Mouse (Mus musculus) hindbrain, embryonic 12.5 days (tissue): ENCODE measurements around the gene Mettl13. TPM values are rescaled to one million over a fixed set of nuclear protein-coding genes. Genes with fewer than 3 reads are reported as not detected.
A peak's percentile ranks its signal among the peaks of the same experiment; 100 is the strongest.

Experiments
- ATAC-seq: fragments of 200-750 bp; cut with Nextera tagmentation; 2 replicates; pipeline ENCODE4 v1.8.0; 2017; ENCODE audit warnings: moderate TSS enrichment; ENCODE audit not compliant: low FRiP score
- H3K27ac ChIP-seq: fragments of 300-500 bp; sonication (generic); 2 replicates; pipeline ENCODE4 v1.5.1; 2016; ENCODE audit warnings: mild to moderate bottlenecking
- H3K27me3 ChIP-seq: fragments of 300-500 bp; sonication (generic); 2 replicates; pipeline ENCODE4 v1.6.1; 2016; ENCODE audit warnings: mild to moderate bottlenecking
- H3K36me3 ChIP-seq: fragments of 300-500 bp; sonication (generic); 2 replicates; pipeline ENCODE4 v1.6.1; 2016; ENCODE audit warnings: mild to moderate bottlenecking
- H3K4me1 ChIP-seq: fragments of 300-500 bp; sonication (generic); 2 replicates; pipeline ENCODE4 v1.6.1; 2016
- H3K4me2 ChIP-seq: fragments of 300-500 bp; sonication (generic); replicated peaks from 2 replicates; pipeline ENCODE4 v1.6.1; 2016; ENCODE audit warnings: mild to moderate bottlenecking
- H3K4me3 ChIP-seq: fragments of 300-500 bp; sonication (generic); 2 replicates; pipeline ENCODE4 v1.5.1; 2016; ENCODE audit warnings: mild to moderate bottlenecking
- H3K9ac ChIP-seq: fragments of 300-500 bp; sonication (generic); 2 replicates; pipeline ENCODE4 v1.6.1; 2016; ENCODE audit warnings: mild to moderate bottlenecking, moderate library complexity
- H3K9me3 ChIP-seq: fragments of 300-500 bp; sonication (generic); replicated peaks from 2 replicates; pipeline ENCODE4 v1.6.1; 2016; ENCODE audit warnings: mild to moderate bottlenecking
- WGBS: fragments of 180-500 bp; shearing (Covaris S2); methylation state at CpG from one replicate; pipeline ENCODE4 v1.1.7; 2016; 5-methylcytosine and 5-hydroxymethylcytosine counted together
- polyA plus RNA-seq: library from polyadenylated mRNA; unstranded; fragments of >200 nt; fragmentation: Nextera tagmentation; extraction: Ambion mirVana; gene quantifications from 2 replicates; pipeline ENCODE4 v1.2.1, GENCODE M21; 2016

Gene Mettl13
- polyA plus RNA-seq, 1 experiment from 2014 or later, result 21.9 TPM

- Histone ChIP-seq H3K36me3 (no peaks in the 10 kb centered on the region), H3K27me3 (no peaks in the 10 kb centered on the region), H3K4me1 (peaks cover 10% of the 10 kb centered on the region), H3K27ac (no peak overlapping the region), H3K9me3 (no peaks in the 10 kb centered on the region), H3K4me3 (no peak overlapping the region), H3K9ac (no peak overlapping the region), H3K4me2 (no peak overlapping the region)
- WGBS, result 45% methylated on average over 3 of the region's 3 CpGs
- ATAC-seq, result no peak
These were observed 16.6 kb upstream of the Mettl13 start for GRCm38 (mm10) chr1:162564992-162565391.

DNA sequence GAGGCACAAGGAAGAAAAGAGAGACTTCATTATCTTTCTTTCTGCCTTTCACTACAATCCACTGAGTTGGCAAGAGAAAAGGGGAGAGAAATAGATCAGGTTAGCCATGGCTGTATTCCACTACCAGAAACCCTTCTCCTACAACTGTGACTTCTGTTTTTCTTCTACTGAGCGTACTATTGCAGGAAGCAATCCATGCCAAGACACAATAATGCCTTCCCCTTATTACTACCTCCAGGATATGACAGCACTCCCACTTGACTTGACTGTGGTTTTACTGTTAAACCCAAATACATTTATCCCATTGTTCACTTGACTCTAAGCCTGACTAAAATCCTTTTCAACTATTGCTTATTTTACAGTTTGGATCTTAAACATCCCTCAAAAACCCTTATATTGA lies 14.9 kb upstream of the Mettl13 start:
- Histone ChIP-seq H3K9ac (no peak overlapping the region), H3K27me3 (no peaks in the 10 kb centered on the region), H3K4me1 (peaks cover 5% of the 10 kb centered on the region), H3K9me3 (no peaks in the 10 kb centered on the region), H3K36me3 (no peaks in the 10 kb centered on the region), H3K27ac (no peak overlapping the region), H3K4me2 (no peak overlapping the region), H3K4me3 (no peak overlapping the region)
- 94% methylated on average over 1 of the region's 1 CpGs for WGBS
- no peak for ATAC-seq

- no peak overlapping the region for H3K9ac ChIP-seq
- no peaks in the 10 kb centered on the region for H3K36me3 ChIP-seq
- ATAC-seq, result no peak
- no peak overlapping the region for H3K4me2 ChIP-seq
- H3K27me3 ChIP-seq, result no peaks in the 10 kb centered on the region
- no peaks in the 10 kb centered on the region for H3K9me3 ChIP-seq
- WGBS, result 89% methylated on average over 3 of the region's 3 CpGs
- H3K27ac ChIP-seq, result no peak overlapping the region
- H3K4me3 ChIP-seq, result no peak overlapping the region
- no peaks in the 10 kb centered on the region for H3K4me1 ChIP-seq
These were observed 5.8 kb upstream of the Mettl13 start for GRCm38 (mm10) chr1:162554193-162554592.

- no peaks in the 10 kb centered on the region for H3K36me3 ChIP-seq
- H3K27ac ChIP-seq, result no peak overlapping the region
- no peak for ATAC-seq
- H3K4me2 ChIP-seq, result no peak overlapping the region
- H3K9ac ChIP-seq, result no peak overlapping the region
- H3K4me3 ChIP-seq, result no peak overlapping the region
- no peaks in the 10 kb centered on the region for H3K9me3 ChIP-seq
- H3K4me1 ChIP-seq, result 0 out of 2 replicates have a peak, but pooled peaks cover 4% of the 10 kb centered on the region
- 89% methylated on average over 9 of the region's 9 CpGs for WGBS
- H3K27me3 ChIP-seq, result no peaks in the 10 kb centered on the region
These were observed 4.6 kb upstream of the Mettl13 start for GRCm38 (mm10) chr1:162552956-162553355.

DNA sequence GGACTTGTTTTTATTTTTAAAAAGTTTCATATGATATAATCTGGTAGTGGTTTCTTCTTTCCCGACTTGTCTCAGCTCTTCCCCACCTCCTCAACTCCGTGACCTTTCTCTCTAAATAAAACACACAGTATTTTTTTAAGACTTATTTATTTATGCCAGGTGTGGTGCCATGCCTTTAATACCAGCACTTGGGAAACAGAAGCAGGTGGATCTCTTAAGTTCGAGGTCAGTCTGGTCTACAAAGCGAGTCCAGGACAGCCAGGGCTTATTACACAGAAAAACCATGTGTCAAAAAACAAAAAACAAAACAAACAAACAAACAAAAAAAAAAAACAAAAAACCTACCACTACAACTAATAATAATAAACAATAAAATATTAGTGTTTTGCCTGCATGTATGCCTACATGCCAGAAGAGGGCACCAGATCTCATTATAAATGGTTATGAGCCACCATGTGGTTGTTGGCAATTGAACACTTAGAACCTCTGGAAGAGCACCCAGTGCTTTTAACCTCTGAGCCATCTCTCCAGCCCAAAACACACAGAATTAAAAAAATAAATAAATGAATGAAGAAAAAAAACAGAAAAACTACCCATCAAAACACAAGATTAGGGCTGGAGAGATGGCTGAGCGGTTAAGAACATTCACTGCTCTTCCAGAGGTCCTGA lies 1.4 kb upstream of the Mettl13 start:
- no peak for ATAC-seq
- peaks cover 12% of the 10 kb centered on the region for H3K4me1 ChIP-seq
- no peak overlapping the region for H3K27ac ChIP-seq
- H3K9me3 ChIP-seq, result no peaks in the 10 kb centered on the region
- H3K9ac ChIP-seq, result no peak overlapping the region
- no peak overlapping the region for H3K4me2 ChIP-seq
- H3K36me3 ChIP-seq, result peaks cover 16% of the 10 kb centered on the region
- 69% methylated on average over 5 of the region's 5 CpGs for WGBS
- no peaks in the 10 kb centered on the region for H3K27me3 ChIP-seq
- H3K4me3 ChIP-seq, result no peak overlapping the region

GRCm38 (mm10) chr1:162548917-162549613 lies 714 bp upstream of the Mettl13 start:
- H3K4me1 ChIP-seq, result peaks cover 12% of the 10 kb centered on the region
- peak overlapping the region; percentile 78 for H3K4me2 ChIP-seq
- no peaks in the 10 kb centered on the region for H3K9me3 ChIP-seq
- H3K36me3 ChIP-seq, result peaks cover 22% of the 10 kb centered on the region
- no peaks in the 10 kb centered on the region for H3K27me3 ChIP-seq
- H3K27ac ChIP-seq, result peak overlapping the region; percentile 74
- ATAC-seq, result 0 out of 2 replicates have a peak, but pooled peaks have one; percentile 9
- WGBS, result 70% methylated on average over 10 of the region's 10 CpGs
- peak overlapping the region; percentile 71 for H3K4me3 ChIP-seq
- H3K9ac ChIP-seq, result peak overlapping the region; percentile 71

GRCm38 (mm10) chr1:162547607-162548006 lies 744 bp downstream of the Mettl13 start:
- WGBS, result 14% methylated on average over 10 of the region's 10 CpGs
- no peak for ATAC-seq
- no peak overlapping the region for H3K27ac ChIP-seq

DNA sequence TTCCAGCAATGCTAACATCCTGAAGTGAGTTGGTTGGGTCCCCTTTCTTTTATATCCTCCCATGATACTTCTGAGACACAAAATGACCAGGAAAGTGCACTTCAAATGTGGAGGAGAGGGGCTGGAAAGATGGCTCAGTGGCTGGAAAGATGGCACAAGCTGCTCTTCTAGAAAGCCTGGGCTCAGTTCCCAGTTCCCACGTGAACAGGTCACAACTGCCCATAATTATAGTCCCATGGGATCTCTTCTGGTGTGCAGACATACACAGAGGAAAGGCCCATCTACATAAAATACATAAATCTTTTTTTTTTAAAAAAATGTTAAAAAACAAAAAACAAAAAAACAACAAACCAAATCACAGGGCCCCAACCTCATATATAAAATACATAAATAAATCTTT lies 5.1 kb downstream of the Mettl13 start:
- 61% methylated on average over 1 of the region's 1 CpGs for WGBS
- no peak for ATAC-seq
- Histone ChIP-seq H3K9ac (no peak overlapping the region), H3K36me3 (peaks cover 59% of the 10 kb centered on the region), H3K4me1 (peaks cover 8% of the 10 kb centered on the region), H3K27ac (no peak overlapping the region), H3K4me3 (no peak overlapping the region), H3K27me3 (no peaks in the 10 kb centered on the region), H3K9me3 (no peaks in the 10 kb centered on the region), H3K4me2 (no peak overlapping the region)

More at GRCm38 (mm10) chr1:162547607-162548006, 744 bp downstream of the Mettl13 start:
- Histone ChIP-seq H3K27me3 (no peaks in the 10 kb centered on the region), H3K36me3 (peaks cover 30% of the 10 kb centered on the region), H3K9ac (peak overlapping the region; percentile 71), H3K4me1 (peaks cover 12% of the 10 kb centered on the region), H3K9me3 (no peaks in the 10 kb centered on the region), H3K4me3 (peak overlapping the region; percentile 71), H3K4me2 (peak overlapping the region; percentile 78)

DNA sequence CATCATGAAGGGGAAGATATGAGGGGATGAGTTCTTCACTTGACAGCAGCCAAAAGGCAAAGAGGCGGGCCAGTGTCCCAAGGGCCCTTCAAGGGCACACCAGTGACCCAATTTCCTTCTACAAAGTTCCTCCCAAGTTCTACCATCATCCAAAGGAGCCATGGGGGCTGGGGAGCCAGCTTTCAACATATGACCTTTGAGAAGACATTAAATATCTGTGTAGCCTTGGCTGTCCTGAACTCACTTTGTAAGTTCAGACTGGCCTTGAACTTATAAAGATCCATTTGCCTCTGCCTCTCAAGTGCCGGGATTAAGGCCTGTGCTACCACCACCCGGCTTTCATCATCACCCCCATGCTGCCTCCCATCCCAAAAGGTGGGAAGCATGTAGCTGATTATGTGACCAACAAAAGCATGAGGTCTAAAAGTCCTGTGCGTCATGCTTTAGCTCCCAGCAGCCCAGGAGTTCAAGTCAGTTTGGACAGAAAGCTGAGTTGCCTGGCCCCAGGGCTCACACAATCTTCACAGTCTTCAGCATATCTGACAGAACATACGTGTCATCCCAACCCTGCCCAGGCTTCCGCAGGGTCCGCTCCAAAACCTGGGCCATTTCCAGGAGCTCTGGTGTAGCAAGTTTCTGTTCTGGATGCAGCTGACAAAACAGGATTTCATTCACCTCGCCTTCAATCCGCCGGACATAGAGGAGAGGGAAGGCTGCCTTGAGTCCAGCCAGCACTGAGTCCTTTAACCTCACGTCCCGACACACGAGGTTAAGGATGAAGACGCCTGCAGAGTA lies 14.4 kb downstream of the Mettl13 start:
- 93% methylated on average over 14 of the region's 14 CpGs for WGBS

DNA sequence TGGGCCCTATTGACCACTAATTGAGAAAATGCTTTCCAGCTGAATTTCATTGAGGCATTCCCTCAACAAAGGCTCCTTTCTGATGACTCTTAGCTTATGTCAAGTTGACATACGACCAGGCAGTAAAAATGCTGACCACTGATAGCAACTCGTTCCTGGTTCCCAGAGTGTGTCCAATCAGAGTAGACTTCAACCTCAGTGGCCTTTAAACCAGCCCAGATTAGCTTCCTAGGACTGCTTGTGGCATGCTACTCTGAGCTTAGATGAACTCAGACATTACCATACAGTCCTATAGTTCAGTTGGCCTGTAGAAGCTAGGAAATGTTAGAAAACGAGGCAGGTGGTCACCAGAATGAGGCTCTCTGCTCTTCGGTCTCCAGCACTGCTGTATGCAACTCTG lies 16.0 kb downstream of the Mettl13 start:
- Histone ChIP-seq H3K9me3 (peaks cover 3% of the 10 kb centered on the region), H3K27ac (no peak overlapping the region), H3K27me3 (0 out of 2 replicates have a peak, but pooled peaks cover 6% of the 10 kb centered on the region), H3K36me3 (peaks cover 60% of the 10 kb centered on the region), H3K4me1 (no peaks in the 10 kb centered on the region), H3K4me3 (no peak overlapping the region), H3K4me2 (no peak overlapping the region), H3K9ac (no peak overlapping the region)
- no peak for ATAC-seq
- 70% methylated on average over 4 of the region's 4 CpGs for WGBS

More for the DNA sequence above, 14.4 kb downstream of the Mettl13 start:
- no peak overlapping the region for H3K4me2 ChIP-seq
- H3K36me3 ChIP-seq, result peaks cover 64% of the 10 kb centered on the region
- no peak overlapping the region for H3K9ac ChIP-seq
- no peak overlapping the region for H3K27ac ChIP-seq
- ATAC-seq, result no peak
- H3K27me3 ChIP-seq, result 0 out of 2 replicates have a peak, but pooled peaks cover 3% of the 10 kb centered on the region
- H3K4me3 ChIP-seq, result no peak overlapping the region
- no peaks in the 10 kb centered on the region for H3K4me1 ChIP-seq
- H3K9me3 ChIP-seq, result no peaks in the 10 kb centered on the region; the same call in 1 of the 2 replicates

DNA sequence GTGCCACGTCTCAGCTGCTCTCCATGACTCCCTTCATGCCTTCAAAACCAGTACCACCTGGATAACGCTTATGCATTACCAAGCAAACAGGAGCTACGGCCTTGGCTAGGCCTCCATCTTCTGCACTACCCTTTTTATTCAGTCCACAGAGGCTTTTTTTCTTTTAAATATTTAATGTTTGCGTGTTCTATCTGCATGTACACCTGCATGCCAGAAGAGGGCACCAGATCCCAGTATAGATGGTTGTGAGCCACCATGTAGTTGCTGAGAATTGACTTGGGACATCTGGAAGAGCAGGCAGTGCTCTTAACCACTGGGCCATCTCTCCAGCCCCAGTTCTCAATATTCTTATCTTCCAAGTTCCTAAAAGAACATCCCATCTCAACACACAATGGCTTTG lies 16.8 kb downstream of the Mettl13 start:
- no peaks in the 10 kb centered on the region for H3K4me1 ChIP-seq
- 0 out of 2 replicates have a peak, but pooled peaks cover 6% of the 10 kb centered on the region for H3K27me3 ChIP-seq
- ATAC-seq, result no peak
- no peak overlapping the region for H3K9ac ChIP-seq
- no peak overlapping the region for H3K4me2 ChIP-seq
- H3K4me3 ChIP-seq, result no peak overlapping the region
- WGBS, result 68% methylated on average over 4 of the region's 4 CpGs
- no peak overlapping the region for H3K27ac ChIP-seq
- H3K36me3 ChIP-seq, result peaks cover 52% of the 10 kb centered on the region
- H3K9me3 ChIP-seq, result peaks cover 3% of the 10 kb centered on the region

DNA sequence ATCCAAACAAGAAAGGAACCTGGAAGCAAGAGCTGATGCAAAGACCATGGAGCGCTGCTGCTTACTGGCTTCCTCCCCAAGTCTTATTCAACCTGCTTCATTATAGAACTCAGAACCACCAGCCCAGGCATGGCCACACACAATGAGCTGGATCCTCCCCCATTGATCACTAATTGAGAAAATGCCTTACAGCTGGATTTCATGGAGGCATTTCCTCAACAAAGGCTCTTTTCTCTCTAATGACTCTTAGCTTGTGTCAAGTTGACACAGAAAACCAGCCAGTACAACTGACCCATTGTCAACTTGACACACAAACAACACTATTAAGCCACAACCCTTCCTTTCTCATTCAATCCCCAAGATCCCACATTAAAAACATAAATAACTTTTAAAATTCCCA lies 17.7 kb downstream of the Mettl13 start:
- H3K36me3 ChIP-seq, result peaks cover 43% of the 10 kb centered on the region
- H3K9ac ChIP-seq, result no peak overlapping the region
- H3K27ac ChIP-seq, result no peak overlapping the region
- no peak overlapping the region for H3K4me3 ChIP-seq
- H3K4me2 ChIP-seq, result no peak overlapping the region
- WGBS, result 75% methylated on average over 1 of the region's 1 CpGs
- H3K9me3 ChIP-seq, result peaks cover 3% of the 10 kb centered on the region
- no peaks in the 10 kb centered on the region for H3K4me1 ChIP-seq
- no peak for ATAC-seq
- H3K27me3 ChIP-seq, result 0 out of 2 replicates have a peak, but pooled peaks cover 6% of the 10 kb centered on the region
